Mouse (Mus musculus): Measurements from ENCODE around the gene Birc6. TPM values are rescaled to one million over a fixed set of nuclear protein-coding genes. Genes with fewer than 3 reads are reported as not detected.
"Not testable (repeated sequence)": the region's sequence is repeated elsewhere in the genome, so short reads cannot be mapped to it uniquely, and the experiment has no call there.

Gene Birc6
- polyA plus RNA-seq, 1 experiment, result 80.8 TPM

DNA sequence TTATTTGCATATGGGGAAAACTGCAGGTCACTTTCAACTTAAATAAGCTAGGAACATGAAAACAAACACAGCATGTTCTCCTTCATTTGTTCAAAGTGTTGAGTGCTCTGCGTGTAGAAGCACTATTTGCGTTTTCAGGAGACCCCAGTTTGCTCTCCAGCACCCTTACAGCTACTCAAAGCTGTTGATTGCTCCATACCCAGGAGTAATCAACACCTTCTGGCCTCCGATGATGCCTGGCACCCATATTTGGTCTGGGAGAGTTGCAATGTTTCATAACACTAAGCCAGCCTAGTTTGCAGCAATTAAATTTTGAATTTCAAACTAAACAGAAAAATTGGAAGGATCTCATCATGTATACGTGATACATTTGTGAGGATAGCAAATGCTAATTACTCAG, 144.4 kb downstream of the Birc6 start:
- no peaks in the 10 kb centered on the region for H3K27me3 ChIP-seq (ENCODE audit: control insufficient read depth, insufficient read depth, low read length)
- H3K4me1 ChIP-seq (ENCODE audit: control insufficient read depth, insufficient read depth, insufficient read length, low read length), result no peaks in the 10 kb centered on the region
- WGBS, result 84% methylated on average over 4 of the region's 4 CpGs
- H3K36me3 ChIP-seq (ENCODE audit: control insufficient read depth, insufficient read depth, low read length), result peaks cover 46% of the 10 kb centered on the region
- no peak overlapping the region for H3K27ac ChIP-seq (ENCODE audit: insufficient read depth, low read depth, low read length)
- H3K4me3 ChIP-seq (ENCODE audit: low read depth, low read length), result no peak overlapping the region
- TF ChIP-seq CTCF (IDR thresholded peaks at IDR 0.05; ENCODE audit: extremely low read depth, insufficient read length, insufficient replicate concordance, low read depth, low read length), result no peak
- no peak for TF ChIP-seq POLR2A (IDR thresholded peaks at IDR 0.05; ENCODE audit: low read depth, low read length)

DNA sequence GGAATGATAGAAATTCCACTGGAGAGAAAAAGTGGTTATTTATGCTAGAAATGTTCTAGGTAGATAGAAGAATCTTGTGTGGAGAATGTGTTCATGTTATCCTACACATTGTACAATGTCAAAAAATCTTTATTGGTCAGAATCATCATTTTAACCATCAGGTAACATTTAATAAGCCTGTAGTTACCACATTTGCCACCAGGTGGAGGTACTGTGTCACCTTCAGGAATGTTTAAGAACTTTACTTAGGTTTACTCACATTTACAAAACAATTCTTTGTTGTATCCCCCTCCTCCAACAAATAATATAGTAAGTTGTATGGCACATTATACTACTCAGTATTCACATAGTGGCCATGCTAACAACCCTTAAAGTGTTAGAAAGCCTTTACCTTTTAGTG, 145.2 kb downstream of the Birc6 start:
- peaks cover 49% of the 10 kb centered on the region for H3K36me3 ChIP-seq (ENCODE audit: control insufficient read depth, insufficient read depth, low read length)
- no peaks in the 10 kb centered on the region for H3K4me1 ChIP-seq (ENCODE audit: control insufficient read depth, insufficient read depth, insufficient read length, low read length)

DNA sequence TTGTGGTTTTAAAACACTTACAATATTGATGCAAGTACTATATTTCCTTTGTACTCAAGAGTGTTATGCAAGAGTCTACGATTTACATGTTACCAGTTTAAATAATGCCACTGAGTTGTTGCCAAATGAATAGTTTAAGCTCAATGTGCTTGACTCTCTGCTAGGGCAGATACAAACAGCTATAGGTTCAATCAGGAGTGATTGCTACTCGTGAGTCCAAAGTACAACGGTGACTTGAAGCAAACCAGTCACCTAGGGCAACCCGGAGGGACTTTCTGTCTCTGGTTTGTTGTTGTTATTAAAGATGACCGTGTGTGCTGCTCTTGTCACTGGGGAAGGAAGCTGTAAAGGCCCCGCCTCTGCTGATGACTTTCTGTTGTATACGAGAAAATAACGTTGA, 150.0 kb downstream of the Birc6 start:
- H3K36me3 ChIP-seq (ENCODE audit: control insufficient read depth, insufficient read depth, low read length), result peaks cover 31% of the 10 kb centered on the region
- 49% methylated on average over 8 of the region's 8 CpGs for WGBS
- no peak overlapping the region for H3K4me3 ChIP-seq (ENCODE audit: low read depth, low read length)
- no peak overlapping the region for H3K27ac ChIP-seq (ENCODE audit: insufficient read depth, low read depth, low read length)
- no peaks in the 10 kb centered on the region for H3K4me1 ChIP-seq (ENCODE audit: control insufficient read depth, insufficient read depth, insufficient read length, low read length)
- H3K27me3 ChIP-seq (ENCODE audit: control insufficient read depth, insufficient read depth, low read length), result no peaks in the 10 kb centered on the region
- no peak for TF ChIP-seq CTCF (IDR thresholded peaks at IDR 0.05; ENCODE audit: extremely low read depth, insufficient read length, insufficient replicate concordance, low read depth, low read length)
- no peak for TF ChIP-seq POLR2A (IDR thresholded peaks at IDR 0.05; ENCODE audit: low read depth, low read length)

More for the DNA sequence above, 145.2 kb downstream of the Birc6 start:
- TF ChIP-seq CTCF (IDR thresholded peaks at IDR 0.05; ENCODE audit: extremely low read depth, insufficient read length, insufficient replicate concordance, low read depth, low read length) (no peak), POLR2A (IDR thresholded peaks at IDR 0.05; ENCODE audit: low read depth, low read length) (no peak)
- no peaks in the 10 kb centered on the region for H3K27me3 ChIP-seq (ENCODE audit: control insufficient read depth, insufficient read depth, low read length)
- H3K4me3 ChIP-seq (ENCODE audit: low read depth, low read length), result no peak overlapping the region
- no peak overlapping the region for H3K27ac ChIP-seq (ENCODE audit: insufficient read depth, low read depth, low read length)

DNA sequence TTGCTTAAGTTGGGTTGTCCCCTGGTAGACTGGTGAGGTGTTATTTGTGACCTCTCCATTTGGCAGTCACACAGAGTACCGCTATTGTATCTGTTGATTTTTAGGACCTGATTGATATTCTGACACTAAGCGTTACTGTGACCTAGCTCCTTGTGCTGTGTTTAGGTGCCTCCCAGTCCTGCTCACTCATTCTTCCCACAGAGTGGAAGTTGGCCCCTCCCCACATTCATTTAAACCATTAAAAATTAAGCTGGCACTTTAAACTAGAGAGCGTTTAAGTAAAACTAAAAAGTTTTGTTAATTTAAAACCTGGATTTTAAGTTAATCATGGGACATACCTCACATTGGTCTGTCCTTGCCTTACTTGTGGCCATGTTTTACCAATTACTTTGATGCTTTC, 156.8 kb downstream of the Birc6 start:
- H3K4me3 ChIP-seq (ENCODE audit: low read depth, low read length), result no peak overlapping the region
- no peaks in the 10 kb centered on the region for H3K4me1 ChIP-seq (ENCODE audit: control insufficient read depth, insufficient read depth, insufficient read length, low read length)
- 90% methylated on average over 3 of the region's 3 CpGs for WGBS
- H3K27ac ChIP-seq (ENCODE audit: insufficient read depth, low read depth, low read length), result no peak overlapping the region
- peaks cover 26% of the 10 kb centered on the region for H3K36me3 ChIP-seq (ENCODE audit: control insufficient read depth, insufficient read depth, low read length)
- TF ChIP-seq POLR2A (IDR thresholded peaks at IDR 0.05; ENCODE audit: low read depth, low read length) (no peak), CTCF (IDR thresholded peaks at IDR 0.05; ENCODE audit: extremely low read depth, insufficient read length, insufficient replicate concordance, low read depth, low read length) (no peak)
- H3K27me3 ChIP-seq (ENCODE audit: control insufficient read depth, insufficient read depth, low read length), result no peaks in the 10 kb centered on the region

DNA sequence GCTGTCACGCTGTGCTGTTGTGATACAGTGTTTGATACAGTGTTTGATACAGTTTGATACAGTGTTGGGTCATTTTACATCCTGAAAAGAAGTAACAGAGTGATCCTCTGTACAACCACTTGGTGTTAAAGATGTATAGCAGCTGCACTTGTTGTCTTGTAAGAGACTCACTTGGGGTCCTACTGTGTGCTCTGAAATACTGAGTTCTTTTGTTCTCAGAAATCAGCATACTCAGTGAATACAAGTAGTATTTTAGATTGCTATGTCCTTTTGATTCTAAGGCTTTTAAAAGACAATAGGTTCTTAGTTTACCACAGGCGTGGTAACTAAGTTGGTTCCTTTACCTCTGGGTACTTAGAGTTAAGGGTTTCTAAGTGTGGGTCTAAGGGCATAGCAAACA, 160.5 kb downstream of the Birc6 start:
- over 99% methylated on average over 2 of the region's 2 CpGs for WGBS
- H3K36me3 ChIP-seq (ENCODE audit: control insufficient read depth, insufficient read depth, low read length), result peaks cover 44% of the 10 kb centered on the region
- no peak overlapping the region for H3K4me3 ChIP-seq (ENCODE audit: low read depth, low read length)
- no peak overlapping the region for H3K27ac ChIP-seq (ENCODE audit: insufficient read depth, low read depth, low read length)
- no peak for TF ChIP-seq POLR2A (IDR thresholded peaks at IDR 0.05; ENCODE audit: low read depth, low read length)
- no peak for TF ChIP-seq CTCF (IDR thresholded peaks at IDR 0.05; ENCODE audit: extremely low read depth, insufficient read length, insufficient replicate concordance, low read depth, low read length)
- no peaks in the 10 kb centered on the region for H3K4me1 ChIP-seq (ENCODE audit: control insufficient read depth, insufficient read depth, insufficient read length, low read length)
- H3K27me3 ChIP-seq (ENCODE audit: control insufficient read depth, insufficient read depth, low read length), result no peaks in the 10 kb centered on the region

DNA sequence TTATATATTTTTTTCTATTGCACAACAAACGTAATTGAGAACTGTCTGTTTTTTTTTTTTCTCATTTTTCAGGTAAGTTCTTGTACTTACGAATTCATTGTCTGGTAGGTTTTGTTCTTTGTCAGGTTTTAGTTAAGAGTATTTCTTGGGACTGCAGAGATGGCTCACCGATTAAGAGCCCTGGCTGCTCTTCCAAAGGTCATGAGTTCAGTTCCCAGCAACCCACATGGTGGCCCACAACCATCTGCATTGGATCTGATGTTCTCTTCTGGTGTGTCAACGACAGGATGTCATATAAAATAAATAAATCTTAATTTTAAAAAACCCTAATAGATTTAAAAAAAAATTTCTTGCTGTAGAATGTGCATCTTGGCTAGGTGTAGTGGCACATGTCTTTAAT, 161.3 kb downstream of the Birc6 start:
- Histone ChIP-seq H3K4me1 (ENCODE audit: control insufficient read depth, insufficient read depth, insufficient read length, low read length) (no peaks in the 10 kb centered on the region), H3K36me3 (ENCODE audit: control insufficient read depth, insufficient read depth, low read length) (peaks cover 43% of the 10 kb centered on the region)
- WGBS, result 89% methylated on average over 4 of the region's 4 CpGs

DNA sequence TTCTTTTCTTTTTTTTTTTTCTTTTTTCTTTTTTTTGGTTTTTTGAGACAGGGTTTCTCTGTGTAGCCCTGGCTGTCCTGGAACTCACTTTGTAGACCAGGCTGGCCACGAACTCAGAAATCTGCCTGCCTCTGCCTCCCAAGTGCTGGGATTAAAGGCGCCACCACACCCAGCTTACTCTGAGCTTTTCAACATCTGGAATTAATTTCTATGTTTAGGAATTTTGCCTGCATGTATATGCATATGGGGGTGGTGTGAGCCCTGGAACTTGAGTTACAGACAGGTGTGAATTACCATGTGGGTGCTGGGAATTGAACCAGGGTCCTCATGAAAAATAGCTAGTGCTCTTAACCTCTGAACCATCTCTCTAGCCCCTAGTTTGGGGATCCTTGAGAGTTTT, 173.6 kb downstream of the Birc6 start:
- H3K36me3 ChIP-seq (ENCODE audit: control insufficient read depth, insufficient read depth, low read length), result peaks cover 52% of the 10 kb centered on the region
- 100% methylated on average over 2 of the region's 2 CpGs for WGBS
- not testable (repeated sequence) for H3K27me3 ChIP-seq (ENCODE audit: control insufficient read depth, insufficient read depth, low read length); H3K27ac ChIP-seq (ENCODE audit: insufficient read depth, low read depth, low read length); H3K4me1 ChIP-seq (ENCODE audit: control insufficient read depth, insufficient read depth, insufficient read length, low read length); H3K4me3 ChIP-seq (ENCODE audit: low read depth, low read length)

More for the DNA sequence above, 161.3 kb downstream of the Birc6 start:
- H3K27me3 ChIP-seq (ENCODE audit: control insufficient read depth, insufficient read depth, low read length), result no peaks in the 10 kb centered on the region
- no peak overlapping the region for H3K27ac ChIP-seq (ENCODE audit: insufficient read depth, low read depth, low read length)
- no peak overlapping the region for H3K4me3 ChIP-seq (ENCODE audit: low read depth, low read length)
- no peak for TF ChIP-seq CTCF (IDR thresholded peaks at IDR 0.05; ENCODE audit: extremely low read depth, insufficient read length, insufficient replicate concordance, low read depth, low read length)
- TF ChIP-seq POLR2A (IDR thresholded peaks at IDR 0.05; ENCODE audit: low read depth, low read length), result no peak

DNA sequence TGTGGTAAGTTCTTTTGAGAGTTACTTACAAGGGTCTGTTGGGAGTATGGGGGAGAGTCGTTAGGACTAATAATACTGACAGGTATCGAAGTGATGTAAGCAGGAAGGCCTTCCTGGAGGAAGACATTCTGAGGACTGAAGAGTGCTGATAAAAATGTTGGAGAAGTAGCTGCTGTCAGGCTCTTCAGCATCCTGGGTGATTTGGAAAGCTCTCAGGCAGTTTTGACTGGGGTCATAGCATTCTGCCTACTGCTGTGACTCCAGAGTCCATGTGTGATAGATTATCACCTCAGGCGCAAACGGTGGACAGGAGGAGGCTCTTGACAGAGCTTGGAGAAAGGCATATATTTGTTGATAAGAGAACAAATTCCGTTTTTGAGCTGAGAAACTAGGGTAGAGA, 177.4 kb downstream of the Birc6 start:
- Histone ChIP-seq H3K27me3 (ENCODE audit: control insufficient read depth, insufficient read depth, low read length) (no peaks in the 10 kb centered on the region), H3K4me3 (ENCODE audit: low read depth, low read length) (no peak overlapping the region), H3K36me3 (ENCODE audit: control insufficient read depth, insufficient read depth, low read length) (peaks cover 20% of the 10 kb centered on the region), H3K4me1 (ENCODE audit: control insufficient read depth, insufficient read depth, insufficient read length, low read length) (no peaks in the 10 kb centered on the region), H3K27ac (ENCODE audit: insufficient read depth, low read depth, low read length) (no peak overlapping the region)
- TF ChIP-seq CTCF (IDR thresholded peaks at IDR 0.05; ENCODE audit: extremely low read depth, insufficient read length, insufficient replicate concordance, low read depth, low read length), result no peak
- TF ChIP-seq POLR2A (IDR thresholded peaks at IDR 0.05; ENCODE audit: low read depth, low read length), result no peak
- WGBS, result 74% methylated on average over 5 of the region's 5 CpGs
